Mouse (Mus musculus): ENCODE measurements around the gene Abhd15. TPM values are rescaled to one million over a fixed set of nuclear protein-coding genes. Genes with fewer than 3 reads are reported as not detected.

Abhd15 gene
- polyA plus RNA-seq, 2 experiments: 0.76 to 2.3 TPM

DNA sequence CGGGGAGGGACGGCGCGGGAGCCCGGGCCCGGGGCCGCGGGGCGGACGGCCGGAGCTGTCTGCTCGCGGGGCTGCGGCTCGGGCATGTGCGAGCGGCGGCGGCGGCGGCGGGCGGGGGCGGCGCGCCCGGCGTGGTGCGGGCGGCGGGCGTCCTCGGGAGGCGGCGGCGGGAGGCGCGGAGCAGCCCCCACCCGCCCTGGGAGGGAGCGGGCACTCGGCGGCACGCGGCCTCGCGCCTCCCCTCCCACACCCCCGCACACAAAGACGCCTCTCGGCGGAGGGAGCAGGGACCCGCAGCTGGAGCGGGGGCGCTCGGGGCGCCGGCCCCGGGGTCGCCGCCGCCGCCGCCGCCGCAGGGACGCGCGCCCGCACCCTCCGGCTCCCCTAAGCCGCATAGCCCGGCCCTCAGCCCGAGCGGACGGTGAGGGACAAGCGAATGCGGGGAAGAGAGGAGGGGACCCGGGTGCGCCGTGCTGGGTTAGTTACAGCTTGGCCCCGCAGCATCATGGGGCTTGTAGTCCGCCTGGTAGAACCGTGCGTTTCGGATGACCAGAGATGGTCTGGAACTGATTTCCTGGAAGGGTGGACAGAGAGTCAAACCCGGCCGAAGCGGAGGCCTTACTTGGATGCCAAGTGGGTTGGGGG, 25.2 kb upstream of the Abhd15 start, which contains the start of gene Ankrd13b:
Gene Ankrd13b (minus strand): TSS at position 88 of the 645 bp plus-strand sequence.
- no peaks in the 10 kb centered on the region for H3K36me3 ChIP-seq (replicated peaks; ENCODE audit: control insufficient read depth, insufficient read depth, low read depth)
- no peak for ATAC-seq (ENCODE audit: insufficient read depth)
- H3K4me2 ChIP-seq (ENCODE audit: low read depth): peak within 1 kb of the TSS; percentile 93
- H3K27me3 ChIP-seq (ENCODE audit: control insufficient read depth, insufficient read depth, low read length): peaks cover 25% of the 10 kb centered on the region
- H3K9me3 ChIP-seq (ENCODE audit: control insufficient read depth, low read length): no peaks in the 10 kb centered on the region
- peak within 1 kb of the TSS; percentile 57 for H3K9ac ChIP-seq (replicated peaks)
- no peak for DNase-seq (ENCODE audit: low read depth in 3 of 3, low spot score in 3 of 3)
- H3K4me3 ChIP-seq (ENCODE audit: insufficient read depth in 1 of 2, low read depth in 2 of 2, low read length in 2 of 2): peak within 1 kb of the TSS; percentile 55 to 72
- no peak for TF ChIP-seq EP300 (IDR thresholded peaks at IDR 0.05; ENCODE audit: low read depth)
- under 1% methylated on average over 57 of the region's 87 CpGs for WGBS (ENCODE audit: insufficient replicate concordance)
- peaks cover 7 to 21% of the 10 kb centered on the region in 2 experiments; a peak in 3 of 4 replicates for H3K4me1 ChIP-seq (replicated peaks; ENCODE audit: control insufficient read depth in 2 of 2, insufficient read depth in 2 of 2, low read length in 1 of 2)
- H3K27ac ChIP-seq: no peak within 1 kb of the TSS

GRCm38 (mm10) chr11:77490451-77490850, 24.5 kb upstream of the Abhd15 start:
- 60% methylated on average over 6 of the region's 6 CpGs for WGBS (ENCODE audit: insufficient replicate concordance)
- no peak overlapping the region for H3K9ac ChIP-seq (replicated peaks)

GRCm38 (mm10) chr11:77491123-77491501, 23.8 kb upstream of the Abhd15 start:
- TF ChIP-seq EP300 (IDR thresholded peaks at IDR 0.05; ENCODE audit: low read depth) (no peak), CTCF (IDR thresholded peaks at IDR 0.05; ENCODE audit: low read depth) (peak; percentile 98)
- peak overlapping the region; percentile 82 for H3K4me2 ChIP-seq (ENCODE audit: low read depth)
- peak; percentile 54 to 68 (median 59) for DNase-seq (ENCODE audit: low read depth in 3 of 3, low spot score in 3 of 3)
- ATAC-seq (ENCODE audit: insufficient read depth): peak; percentile 40
- H3K27ac ChIP-seq: no peak overlapping the region
- H3K4me1 ChIP-seq (replicated peaks; ENCODE audit: control insufficient read depth in 2 of 2, insufficient read depth in 2 of 2, low read length in 1 of 2): peaks cover 7 to 25% of the 10 kb centered on the region in 2 experiments; a peak in 3 of 4 replicates
- H3K9ac ChIP-seq (replicated peaks): no peak overlapping the region
- under 1% methylated on average over 13 of the region's 13 CpGs for WGBS (ENCODE audit: insufficient replicate concordance)
- no peaks in the 10 kb centered on the region for H3K36me3 ChIP-seq (replicated peaks; ENCODE audit: control insufficient read depth, insufficient read depth, low read depth)
- H3K27me3 ChIP-seq (ENCODE audit: control insufficient read depth, insufficient read depth, low read length): peaks cover 25% of the 10 kb centered on the region
- peak overlapping the region; percentile 18 to 20 for H3K4me3 ChIP-seq (ENCODE audit: insufficient read depth in 1 of 2, low read depth in 2 of 2, low read length in 2 of 2)
- H3K9me3 ChIP-seq (ENCODE audit: control insufficient read depth, low read length): no peaks in the 10 kb centered on the region

More at GRCm38 (mm10) chr11:77490451-77490850, 24.5 kb upstream of the Abhd15 start:
- DNase-seq (ENCODE audit: low read depth in 3 of 3, low spot score in 3 of 3): no peak
- Histone ChIP-seq H3K4me3 (ENCODE audit: insufficient read depth in 1 of 2, low read depth in 2 of 2, low read length in 2 of 2) (no peak overlapping the region), H3K36me3 (replicated peaks; ENCODE audit: control insufficient read depth, insufficient read depth, low read depth) (no peaks in the 10 kb centered on the region), H3K27ac (no peak overlapping the region), H3K9me3 (ENCODE audit: control insufficient read depth, low read length) (no peaks in the 10 kb centered on the region), H3K4me2 (ENCODE audit: low read depth) (no peak overlapping the region; the same call in 1 of the 2 replicates), H3K4me1 (replicated peaks; ENCODE audit: control insufficient read depth in 2 of 2, insufficient read depth in 2 of 2, low read length in 1 of 2) (peaks cover 7 to 25% of the 10 kb centered on the region in 2 experiments; a peak in 3 of 4 replicates), H3K27me3 (ENCODE audit: control insufficient read depth, insufficient read depth, low read length) (peaks cover 25% of the 10 kb centered on the region)
- TF ChIP-seq CTCF (IDR thresholded peaks at IDR 0.05; ENCODE audit: low read depth) (no peak), EP300 (IDR thresholded peaks at IDR 0.05; ENCODE audit: low read depth) (no peak)
- ATAC-seq (ENCODE audit: insufficient read depth): no peak

DNA sequence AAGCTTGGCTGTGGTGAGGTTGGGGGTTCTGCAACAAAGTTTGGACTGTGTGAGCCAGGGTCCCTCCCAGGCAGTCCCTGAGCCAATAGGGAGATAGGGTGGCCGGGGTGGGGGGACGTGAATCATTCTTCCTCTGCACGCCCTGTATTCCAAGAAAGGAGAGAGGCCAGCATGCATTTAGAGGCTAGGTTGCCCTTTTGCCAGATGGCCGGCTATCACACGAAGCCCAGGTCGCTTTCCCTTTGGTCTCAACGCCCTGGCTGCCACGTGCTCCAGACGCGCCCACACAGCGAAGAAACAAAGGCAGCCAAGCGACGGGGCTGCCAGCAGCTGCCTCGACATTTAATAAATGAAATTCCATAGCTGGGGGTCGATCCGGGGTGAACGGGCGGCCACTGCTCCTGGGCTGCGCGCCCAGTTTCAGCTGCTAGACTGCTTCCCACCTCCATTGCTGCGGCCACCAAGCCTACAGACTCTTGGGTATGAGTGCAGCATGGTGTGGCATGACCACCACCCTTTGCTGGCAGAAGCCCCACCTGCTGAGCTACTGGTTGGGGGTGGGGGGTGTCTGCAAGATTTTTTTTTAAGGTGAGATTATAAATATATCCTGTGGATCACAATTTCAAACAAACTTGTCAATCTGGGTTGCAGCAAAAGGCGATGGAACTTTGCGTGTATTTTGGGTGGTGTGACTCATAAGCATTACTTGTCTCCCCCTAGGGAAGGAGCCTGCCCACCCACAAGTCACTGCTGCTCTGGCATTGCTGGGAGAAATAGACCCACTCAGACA, 23.2 kb upstream of the Abhd15 start:
- Histone ChIP-seq H3K9me3 (ENCODE audit: control insufficient read depth, low read length) (no peaks in the 10 kb centered on the region), H3K4me3 (ENCODE audit: insufficient read depth in 1 of 2, low read depth in 2 of 2, low read length in 2 of 2) (peak overlapping the region; percentile 31 to 82), H3K4me2 (ENCODE audit: low read depth) (peak overlapping the region; percentile 82), H3K27me3 (ENCODE audit: control insufficient read depth, insufficient read depth, low read length) (peaks cover 25% of the 10 kb centered on the region), H3K36me3 (replicated peaks; ENCODE audit: control insufficient read depth, insufficient read depth, low read depth) (no peaks in the 10 kb centered on the region), H3K9ac (replicated peaks) (peak overlapping the region; percentile 71), H3K27ac (no peak overlapping the region), H3K4me1 (replicated peaks; ENCODE audit: control insufficient read depth in 2 of 2, insufficient read depth in 2 of 2, low read length in 1 of 2) (peaks cover 7 to 27% of the 10 kb centered on the region in 2 experiments; a peak in 3 of 4 replicates)
- no peak for TF ChIP-seq CTCF (IDR thresholded peaks at IDR 0.05; ENCODE audit: low read depth)
- TF ChIP-seq EP300 (IDR thresholded peaks at IDR 0.05; ENCODE audit: low read depth): no peak
- peak; percentile 19; the same call in 1 of the 2 replicates for ATAC-seq (ENCODE audit: insufficient read depth)
- no peak for DNase-seq (ENCODE audit: low read depth in 3 of 3, low spot score in 3 of 3)
- 1% methylated on average over 23 of the region's 23 CpGs for WGBS (ENCODE audit: insufficient replicate concordance)

All from liver, embryonic 14.5 days (tissue).